9 mouse cellular contexts compared by ENCODE assay signal in genomic region chr13:58806896-58807628, GRCm38 (mm10). TPM values are rescaled to one million over a fixed set of nuclear protein-coding genes. Genes with fewer than 3 reads are reported as not detected.
DNase-seq lines count a peak whose midpoint lies in the region; ATAC-seq lines count a peak whose summit lies in the region.
"Had no signal": no experiment of that assay in that cellular context is flagged by ENCODE, and none has a peak within 500 bp of the region (broad histone marks: within the 10 kb centered on the region; RNA-seq: fewer than 3 reads in every experiment).

No protein-coding gene starts in this region.

- H3K4me1 ChIP-seq in intestine, embryonic 14.5 days (replicated peaks; ENCODE audit: control insufficient read depth, insufficient read depth, low read length) = no peaks in the 10 kb centered on the region; the same call in 1 of the 2 replicates
- H3K4me1 ChIP-seq in midbrain, embryonic 16.5 days (ENCODE audit: control insufficient read depth, insufficient read depth, low read length) = peaks cover 27% of the 10 kb centered on the region

- intact Hi-C loops in gastrocnemius, postnatal 36 days (cut with DNase I) = loop anchor here (1.0 to 5.0 kb wide), 2 partner anchors 266 to 560 kb away; no protein-coding TSS in a partner anchor
- intact Hi-C loops in gastrocnemius, postnatal 14 days (cut with DNase I; ENCODE audit: low total_unique reads) = loop anchor here (5.0 to 10.0 kb wide), 2 partner anchors 265 to 558 kb away; no protein-coding TSS in a partner anchor

- peak; percentile 3 for DNase-seq in gastrocnemius, adult 18-20 months (ENCODE audit: low spot score)
- no peak for DNase-seq in gastrocnemius, postnatal 36 days
- peak; percentile 31 for DNase-seq in right cerebral cortex, postnatal 4 days
- DNase-seq in right cerebral cortex, postnatal 10 days (ENCODE audit: low spot score in 2 of 2) = no peak
- no peak for DNase-seq in intestine, embryonic 14.5 days (ENCODE audit: low spot score)
- DNase-seq in cerebellum, adult 11 months = no peak
- no peak for DNase-seq in gastrocnemius, postnatal 14 days

- H3K27me3 ChIP-seq in intestine, embryonic 14.5 days (replicated peaks; ENCODE audit: control insufficient read depth, insufficient read depth, low read length) = peaks cover 57% of the 10 kb centered on the region
- H3K27me3 ChIP-seq in midbrain, embryonic 16.5 days (ENCODE audit: control insufficient read depth, insufficient read depth, low read depth, low read length) = no peaks in the 10 kb centered on the region

- peak overlapping the region; percentile 20; the same call in 1 of the 2 replicates for H3K9ac ChIP-seq in intestine, embryonic 14.5 days (ENCODE audit: low read length)
- peak overlapping the region; percentile 97 for H3K9ac ChIP-seq in midbrain, embryonic 16.5 days (ENCODE audit: low read depth, low read length)

- ATAC-seq in intestine, embryonic 14.5 days (replicated peaks; ENCODE audit: low FRiP score, low TSS enrichment, low read depth) = no peak; the same call in 1 of the 2 replicates
- ATAC-seq in midbrain, embryonic 16.5 days = peak; percentile 49; the same call in 1 of the 2 replicates

- peak overlapping the region; percentile 53 for H3K4me3 ChIP-seq in intestine, embryonic 14.5 days (ENCODE audit: low read depth, low read length)
- peak overlapping the region; percentile 84 for H3K4me3 ChIP-seq in midbrain, embryonic 16.5 days (ENCODE audit: low read depth, low read length)
- H3K4me3 ChIP-seq: myocyte had no signal

- H3K27ac ChIP-seq in intestine, embryonic 14.5 days (ENCODE audit: low read depth) = no peak overlapping the region
- peak overlapping the region; percentile 97 for H3K27ac ChIP-seq in midbrain, embryonic 16.5 days (ENCODE audit: low read length)

- H3K9me3 ChIP-seq in intestine, embryonic 14.5 days (ENCODE audit: control insufficient read depth, low read length) = 0 out of 2 replicates have a peak, but pooled peaks cover 2% of the 10 kb centered on the region
- no peaks in the 10 kb centered on the region for H3K9me3 ChIP-seq in midbrain, embryonic 16.5 days (replicated peaks; ENCODE audit: control insufficient read depth, low read length, poor library complexity, severe bottlenecking)

- peak overlapping the region; percentile 98 for H3K4me2 ChIP-seq in intestine, embryonic 14.5 days (ENCODE audit: low read length)
- H3K4me2 ChIP-seq in midbrain, embryonic 16.5 days (ENCODE audit: low read length) = peak overlapping the region; percentile 91

- no peaks in the 10 kb centered on the region for H3K36me3 ChIP-seq in intestine, embryonic 14.5 days (ENCODE audit: control insufficient read depth, insufficient read depth, low read length)
- H3K36me3 ChIP-seq in midbrain, embryonic 16.5 days (ENCODE audit: control insufficient read depth, insufficient read depth, low read length) = no peaks in the 10 kb centered on the region

- WGBS in intestine, embryonic 14.5 days = under 1% methylated on average over 30 of the region's 34 CpGs
- 1% methylated on average over 31 of the region's 34 CpGs for WGBS in midbrain, embryonic 16.5 days

RNA-seq across cellular contexts. Expression of gene Ntrk2, which starts 0.7 kb away (rescaled TPM):
- total RNA-seq in gastrocnemius, adult 18-20 months (2021) = 1 to 10 TPM; 2.9 to 4.0 TPM
- 1 to 10 TPM; 3.5 to 4.0 TPM for total RNA-seq in gastrocnemius, postnatal 36 days (2021)
- 0.55 and 1.0 TPM in 2 replicates for polyA plus RNA-seq in intestine, embryonic 14.5 days (2014; fragmentation: Nextera tagmentation; extraction: Ambion mirVana)
- 118 and 137 TPM in 2 replicates for polyA plus RNA-seq in midbrain, embryonic 16.5 days (2015; fragmentation: Nextera tagmentation; extraction: Ambion mirVana)
- total RNA-seq in gastrocnemius, postnatal 14 days (2021) = 10 to 100 TPM in 1 of 2 experiments, 1 to 10 TPM in 1; 7.2 to 11.0 TPM
- polyA plus RNA-seq: myocyte had no signal

Comparison
In these comparisons a context has a peak if more than half of its experiments do, and no peak if none do; other contexts are left out.
1. DNase-seq: peak in gastrocnemius, adult 18-20 months (single experiment) and right cerebral cortex, postnatal 4 days (single experiment); none in gastrocnemius, postnatal 36 days (0 of 2), right cerebral cortex, postnatal 10 days (0 of 2), intestine, embryonic 14.5 days (single experiment), cerebellum, adult 11 months (single experiment) and gastrocnemius, postnatal 14 days (single experiment).